Mouse (Mus musculus) thymus, adult 2 months (tissue): ENCODE results near the gene Gm48551.

Experiments used
- CTCF ChIP-seq: fragments of 200-500 bp; IDR thresholded peaks from 2 replicates; pipeline ENCODE4 v1.5.1; 2012; ENCODE audit warnings: mild to moderate bottlenecking, control low read depth, low read length, moderate library complexity, borderline replicate concordance; ENCODE audit not compliant: control insufficient read depth, poor library complexity, insufficient read depth; ENCODE audit errors: extremely low read depth
- POLR2A ChIP-seq: fragments of 200-500 bp; IDR thresholded peaks from 2 replicates; pipeline ENCODE4 v1.6.1; 2012; ENCODE audit warnings: mild to moderate bottlenecking, low read length, control low read depth, moderate library complexity; ENCODE audit not compliant: control insufficient read depth, poor library complexity, insufficient read depth; ENCODE audit errors: extremely low read depth

DNA sequence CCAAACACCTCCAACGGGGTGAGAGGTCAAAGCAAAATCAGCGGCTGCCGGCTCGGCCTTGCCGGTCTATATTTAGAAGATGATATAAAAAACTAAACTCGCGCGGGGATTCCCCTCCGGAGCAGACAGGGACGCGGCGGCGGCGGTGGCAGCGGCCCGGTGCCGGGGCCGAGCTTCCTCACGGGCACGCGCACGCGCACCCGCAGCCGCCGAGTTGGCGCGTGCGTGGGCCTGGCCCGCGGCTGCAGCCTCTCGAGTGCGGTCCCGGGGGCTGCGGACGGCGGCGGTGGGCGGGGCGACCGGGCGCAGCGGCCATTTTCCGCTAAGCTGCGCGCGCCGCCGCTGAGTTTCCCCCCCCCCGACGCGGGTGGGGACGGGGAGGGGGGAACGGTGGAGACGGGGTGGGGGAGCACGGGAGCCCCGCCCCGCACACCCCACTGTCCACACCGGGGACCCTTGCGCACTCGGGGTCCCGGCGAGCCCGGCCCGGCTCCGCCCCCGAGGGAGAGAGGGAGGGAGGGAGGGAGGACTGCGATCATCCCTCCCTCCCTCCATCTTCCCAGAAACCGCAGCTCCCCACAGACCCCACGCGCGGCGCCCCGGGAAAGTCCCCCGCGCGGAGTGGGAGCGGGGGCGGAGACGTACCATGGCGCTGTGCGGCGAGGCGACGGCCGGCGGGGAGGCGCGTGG lies 46.0 kb downstream of the Gm48551 start:
- 0 out of 2 replicates have a peak, but pooled peaks have one; percentile 13 for TF ChIP-seq CTCF
- 0 out of 2 replicates have a peak, but pooled peaks have one; percentile 14 for TF ChIP-seq POLR2A
